Mouse (Mus musculus): ENCODE results near the gene Fbxl16. TPM values are rescaled to one million over a fixed set of nuclear protein-coding genes. Genes with fewer than 3 reads are reported as not detected.
"Not testable (repeated sequence)": the region's sequence is repeated elsewhere in the genome, so short reads cannot be mapped to it uniquely, and the experiment has no call there.

Fbxl16 gene
- total RNA-seq, 1 experiment from 2014 or later, result 40.7 TPM

- no peak for DNase-seq
Observed at GRCm38 (mm10) chr17:25795609-25796092, 13.2 kb upstream of the Fbxl16 start, which contains the start of gene AC134908.4. Gene AC134908.4, minus strand, starts transcription at chr17:25795659.

DNA sequence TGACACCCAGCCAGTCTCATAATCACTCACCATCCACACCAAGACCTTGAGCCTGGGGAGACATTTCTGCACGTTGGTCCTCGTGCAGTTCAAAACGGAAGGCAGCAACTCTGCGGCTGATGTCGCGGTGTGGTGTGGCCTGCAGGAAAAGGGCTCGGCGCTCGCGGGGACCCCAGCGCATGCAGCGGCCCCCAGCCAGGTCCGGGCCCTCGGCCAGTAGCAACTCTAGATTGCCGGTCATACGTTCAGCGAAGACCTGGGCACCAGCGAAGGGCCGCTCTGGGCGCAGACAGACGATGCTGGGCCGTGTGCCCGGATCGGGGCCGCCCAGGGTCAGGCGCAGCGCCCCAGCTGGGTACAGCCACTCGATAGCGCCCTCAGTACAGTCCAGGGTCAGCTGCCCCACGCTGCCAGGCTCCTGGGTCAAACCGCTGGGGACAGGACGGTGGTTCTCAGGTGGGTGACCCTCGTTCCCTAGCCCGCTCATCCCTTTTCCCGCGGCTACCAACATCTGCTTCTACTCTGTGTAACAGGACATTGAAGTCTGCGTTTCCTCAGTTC, 12.6 kb upstream of the Fbxl16 start:
- DNase-seq, result peak; percentile 47

- DNase-seq, result peak; percentile 92
Observed at GRCm38 (mm10) chr17:25796951-25797369, 11.9 kb upstream of the Fbxl16 start, which contains the start of gene Metrn. Gene Metrn, minus strand, starts transcription at chr17:25797136.

DNA sequence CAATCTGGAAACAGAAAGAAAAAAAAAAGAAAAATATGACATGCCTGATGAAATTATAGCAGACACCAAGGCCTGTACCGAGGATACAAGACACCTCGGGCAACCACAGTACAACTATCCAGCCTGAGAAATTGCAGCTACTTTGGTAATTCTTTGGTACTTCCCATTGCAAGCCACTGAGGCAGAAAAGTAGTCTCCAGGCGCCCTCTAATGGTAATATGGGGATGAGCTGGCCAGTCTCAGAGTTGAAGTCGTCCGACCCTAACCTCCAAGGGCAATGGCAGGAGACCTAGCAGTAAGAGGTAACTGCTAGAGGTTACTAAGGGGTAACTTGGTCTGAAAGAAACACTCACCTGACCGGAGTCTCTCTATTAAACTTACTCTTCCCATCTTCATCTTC, 7.9 kb upstream of the Fbxl16 start:
- DNase-seq, result no peak

GRCm38 (mm10) chr17:25802825-25803517, 5.9 kb upstream of the Fbxl16 start:
- DNase-seq, result peak; percentile 87

DNA sequence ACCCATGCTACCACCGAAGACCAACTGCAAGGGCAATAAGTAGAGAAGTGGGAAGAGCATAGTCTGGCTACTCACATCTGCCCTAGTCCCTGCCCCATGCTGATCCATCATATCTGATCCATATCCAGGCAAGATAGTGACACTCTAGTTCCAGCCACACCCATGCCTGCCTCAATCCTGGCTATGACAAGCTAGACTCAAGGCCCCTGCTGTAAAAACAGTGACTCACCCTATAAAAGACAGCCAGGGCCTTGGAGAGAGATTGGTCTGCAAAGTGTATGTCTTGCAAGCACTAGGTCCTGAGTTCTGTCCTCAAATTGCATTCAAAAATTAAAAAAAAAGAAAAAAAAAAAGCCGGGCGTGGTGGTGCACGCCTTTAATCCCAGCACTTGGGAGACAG, 2.4 kb upstream of the Fbxl16 start:
- DNase-seq, result no peak

DNA sequence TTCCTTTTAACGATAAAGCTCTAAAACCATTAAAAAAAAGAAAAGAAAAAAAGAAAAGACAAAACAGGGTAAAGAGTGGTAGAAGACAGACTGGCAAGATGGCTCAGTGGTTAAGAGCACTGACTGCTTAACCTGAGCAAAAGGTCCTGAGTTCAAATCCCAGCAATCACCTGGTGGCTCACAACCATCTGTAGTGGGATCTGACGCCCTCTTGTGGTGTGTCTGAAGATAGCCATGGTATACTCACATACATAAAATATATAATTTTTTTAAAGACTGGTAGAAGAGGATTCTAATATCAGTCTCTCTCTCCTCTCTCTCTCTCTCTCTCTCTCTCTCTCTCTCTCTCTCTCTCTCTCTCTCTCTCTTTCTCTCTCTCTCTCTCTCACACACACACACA, 1.4 kb upstream of the Fbxl16 start:
- not testable (repeated sequence) for DNase-seq

DNA sequence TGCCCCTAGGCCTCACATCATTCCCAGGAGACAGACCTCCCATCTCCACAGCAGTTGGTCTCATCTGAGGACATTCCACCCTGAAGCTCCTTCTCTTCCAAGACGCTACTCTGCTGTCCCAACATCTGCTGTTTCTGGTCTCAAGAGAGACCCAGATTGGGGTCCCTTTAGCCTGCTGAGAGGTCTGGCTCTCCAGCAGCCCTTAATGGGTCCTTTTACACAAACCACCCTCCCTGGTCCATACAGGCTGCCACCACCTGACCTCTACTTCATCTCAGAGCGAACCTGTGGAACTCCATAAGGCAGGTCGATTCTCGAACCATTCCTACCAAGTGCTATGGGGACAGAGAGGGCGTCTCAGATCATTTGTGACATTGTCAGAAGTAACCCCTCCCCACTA, 857 bp upstream of the Fbxl16 start:
- no peak for DNase-seq

DNA sequence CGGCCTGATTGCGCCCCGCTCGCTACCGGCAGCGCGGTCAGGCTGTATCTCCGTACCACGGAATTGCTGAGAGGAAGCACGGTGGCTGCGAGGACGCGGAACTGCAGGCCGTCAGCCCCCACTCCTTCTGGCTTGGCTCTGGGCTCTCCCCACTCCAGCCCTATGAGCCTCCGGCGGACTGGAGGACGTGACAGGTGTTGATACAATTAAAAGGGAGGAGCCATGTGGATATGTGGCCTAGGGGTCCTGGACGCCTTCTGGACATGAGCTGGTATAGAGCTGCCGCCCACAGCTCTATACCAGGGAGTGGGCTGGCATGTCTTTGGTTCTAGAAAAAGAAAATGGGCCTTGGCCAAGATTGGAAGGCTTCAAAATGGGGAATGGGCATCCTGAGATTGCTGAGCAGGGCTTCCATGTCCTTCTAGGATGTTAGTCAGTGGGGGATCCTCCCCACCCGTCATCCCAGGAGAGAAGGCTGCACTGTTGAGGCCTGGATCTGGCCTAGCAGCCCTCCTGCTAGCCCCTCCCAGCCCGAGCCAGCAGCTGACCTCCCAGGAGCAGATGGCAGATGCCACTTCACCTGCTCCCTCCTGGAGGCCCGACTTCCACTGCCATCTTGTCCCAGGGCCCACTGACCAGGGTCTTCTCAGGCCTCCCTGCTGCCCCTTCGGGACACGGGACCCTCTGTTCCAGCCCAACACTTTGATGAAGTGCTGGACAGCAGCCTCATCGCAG, 888 bp downstream of the Fbxl16 start:
- no peak for DNase-seq

- no peak for DNase-seq
Observed at GRCm38 (mm10) chr17:25810890-25811289, 2.0 kb downstream of the Fbxl16 start.

- peak; percentile 89 for DNase-seq
Observed at GRCm38 (mm10) chr17:25813471-25813870, 4.6 kb downstream of the Fbxl16 start.

DNA sequence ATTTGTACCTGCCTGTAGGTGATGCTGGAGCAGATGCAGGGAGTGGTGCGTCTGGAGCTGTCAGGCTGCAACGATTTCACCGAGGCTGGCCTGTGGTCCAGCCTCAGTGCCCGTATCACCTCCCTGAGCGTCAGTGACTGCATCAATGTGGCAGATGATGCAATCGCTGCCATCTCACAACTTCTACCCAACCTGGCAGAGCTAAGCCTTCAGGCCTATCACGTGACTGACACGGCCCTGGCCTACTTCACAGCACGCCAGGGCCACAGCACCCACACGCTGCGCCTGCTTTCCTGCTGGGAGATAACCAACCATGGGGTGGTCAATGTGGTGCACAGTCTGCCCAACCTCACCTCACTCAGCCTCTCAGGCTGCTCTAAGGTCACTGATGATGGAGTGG, 8.8 kb downstream of the Fbxl16 start:
- DNase-seq, result no peak

GRCm38 (mm10) chr17:25818851-25819780, 10.2 kb downstream of the Fbxl16 start:
- no peak for DNase-seq

GRCm38 (mm10) chr17:25823452-25823851, 14.6 kb downstream of the Fbxl16 start, which contains the start of gene Wdr24:
Gene Wdr24, plus strand, starts transcription at chr17:25823627.
- peak; percentile 59 for DNase-seq

DNA sequence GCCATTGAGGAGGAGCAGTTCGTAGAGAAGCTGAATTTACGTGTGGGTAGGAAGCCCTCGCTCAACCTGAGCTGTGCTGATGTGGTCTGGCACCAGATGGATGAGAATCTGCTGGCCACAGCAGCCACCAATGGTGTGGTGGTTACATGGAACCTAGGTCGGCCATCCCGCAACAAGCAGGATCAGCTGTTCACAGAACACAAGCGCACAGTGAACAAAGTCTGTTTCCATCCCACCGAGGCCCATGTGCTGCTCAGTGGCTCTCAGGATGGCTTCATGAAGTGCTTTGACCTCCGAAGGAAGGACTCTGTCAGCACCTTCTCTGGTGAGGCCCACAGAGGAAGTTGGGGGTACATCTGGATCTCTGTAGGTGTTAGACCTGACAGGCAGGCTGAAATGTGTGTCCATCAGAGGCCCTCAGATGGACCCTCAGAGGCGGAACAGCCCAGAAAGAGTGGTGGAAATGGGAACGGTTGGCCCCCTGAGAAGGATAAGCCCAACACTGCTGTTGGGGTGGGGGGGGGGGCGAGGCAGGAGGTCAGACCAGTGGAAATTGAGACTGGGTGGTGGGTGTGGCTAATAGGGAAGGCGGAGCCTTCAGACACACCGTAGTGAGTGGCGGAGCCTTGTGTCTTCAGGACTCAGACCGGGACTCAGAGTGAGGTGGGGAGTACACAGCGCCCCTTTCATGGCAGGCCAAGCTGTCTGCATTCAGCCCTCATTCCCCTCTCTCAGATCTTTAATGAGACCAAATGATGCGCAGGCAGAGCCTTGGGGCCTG, 15.7 kb downstream of the Fbxl16 start:
- DNase-seq, result no peak

GRCm38 (mm10) chr17:25825311-25825710, 16.4 kb downstream of the Fbxl16 start:
- no peak for DNase-seq

DNA sequence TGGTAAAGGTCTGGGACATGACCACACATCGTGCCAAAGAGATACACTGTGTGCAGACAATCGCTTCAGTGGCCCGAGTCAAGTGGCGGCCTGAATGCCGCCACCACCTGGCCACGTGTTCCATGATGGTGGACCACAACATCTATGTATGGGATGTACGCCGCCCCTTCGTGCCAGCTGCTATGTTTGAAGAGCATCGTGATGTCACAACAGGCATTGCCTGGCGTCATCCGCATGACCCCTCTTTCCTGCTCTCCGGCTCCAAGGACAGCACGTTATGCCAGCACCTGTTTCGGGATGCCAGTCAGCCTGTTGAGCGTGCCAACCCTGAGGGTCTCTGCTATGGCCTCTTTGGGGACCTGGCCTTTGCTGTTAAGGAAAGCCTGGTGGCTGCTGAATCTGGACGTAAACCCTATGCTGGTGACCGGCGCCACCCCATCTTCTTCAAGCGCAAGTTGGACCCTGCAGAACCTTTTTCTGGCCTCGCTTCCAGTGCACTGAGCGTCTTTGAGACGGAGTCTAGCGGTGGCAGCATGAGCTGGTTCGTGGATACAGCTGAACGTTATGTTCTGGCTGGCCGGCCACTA, 17.2 kb downstream of the Fbxl16 start:
- no peak for DNase-seq

DNA sequence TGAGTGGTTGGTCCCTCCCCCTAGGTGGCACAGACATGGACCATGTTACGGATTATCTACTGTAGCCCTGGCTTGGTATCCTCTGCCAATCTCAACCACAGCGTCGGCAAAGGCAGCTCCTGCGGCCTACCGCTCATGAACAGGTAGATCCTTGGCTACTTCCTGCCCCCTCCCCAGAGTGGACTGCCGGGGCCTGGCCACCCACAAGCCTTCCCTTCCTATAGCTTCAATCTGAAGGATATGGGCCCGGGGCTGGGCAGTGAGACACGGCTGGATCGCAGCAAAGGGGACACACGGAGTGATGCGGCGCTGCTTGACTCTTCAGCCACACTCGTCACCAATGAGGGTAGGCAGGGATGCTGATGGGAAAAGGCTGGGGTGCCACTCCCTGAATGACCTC, 18.1 kb downstream of the Fbxl16 start:
- no peak for DNase-seq

DNA sequence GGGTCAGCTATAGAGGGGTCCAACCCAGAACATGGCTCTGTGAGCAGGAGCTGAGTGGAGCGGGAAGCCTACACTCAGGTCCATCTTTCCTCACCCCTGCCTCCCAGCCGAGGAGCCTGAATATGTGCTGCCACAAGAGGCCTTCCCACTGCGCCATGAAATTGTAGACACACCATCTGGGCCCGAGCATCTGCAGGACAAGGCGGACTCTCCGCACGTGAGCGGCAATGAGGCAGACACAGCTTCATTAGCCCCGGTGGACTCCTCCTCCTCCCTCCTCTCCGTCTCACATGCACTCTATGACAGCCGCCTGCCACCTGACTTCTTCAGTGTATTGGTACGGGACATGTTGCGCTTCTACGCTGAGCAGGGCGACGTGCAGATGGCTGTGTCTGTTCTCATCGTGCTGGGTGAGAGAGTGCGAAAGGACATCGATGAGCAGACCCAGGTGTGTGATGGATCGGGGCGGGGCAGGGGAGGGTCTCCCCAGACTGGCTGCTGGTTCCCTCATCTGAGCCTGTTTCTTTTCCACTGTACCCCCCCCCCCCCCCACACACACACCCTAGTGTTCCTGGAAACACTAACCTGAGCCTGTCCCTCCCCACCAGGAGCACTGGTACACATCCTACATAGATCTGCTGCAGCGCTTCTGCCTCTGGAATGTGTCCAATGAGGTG, 18.8 kb downstream of the Fbxl16 start:
- no peak for DNase-seq

- no peak for DNase-seq
Observed at GRCm38 (mm10) chr17:25828223-25828594, 19.3 kb downstream of the Fbxl16 start.

Measured in adrenal gland, postnatal 25 days (tissue).